Mouse (Mus musculus) brain, embryonic 14.5 days (tissue): ENCODE results near the gene Olfr251.

Experiments
- CTCF ChIP-seq: fragments of 200-500 bp; IDR thresholded peaks from 2 replicates; pipeline ENCODE4 v1.5.1; 2012; ENCODE audit warnings: inconsistent platforms, mild to moderate bottlenecking, moderate library complexity, borderline replicate concordance; ENCODE audit not compliant: insufficient read depth, insufficient read length; ENCODE audit errors: extremely low read depth
- POLR2A ChIP-seq: fragments of 200-500 bp; IDR thresholded peaks from 2 replicates; pipeline ENCODE4 v1.6.1; 2012; ENCODE audit warnings: mild to moderate bottlenecking, inconsistent platforms, borderline replicate concordance; ENCODE audit not compliant: poor library complexity, insufficient read depth, insufficient read length, severe bottlenecking; ENCODE audit errors: extremely low read depth

DNA sequence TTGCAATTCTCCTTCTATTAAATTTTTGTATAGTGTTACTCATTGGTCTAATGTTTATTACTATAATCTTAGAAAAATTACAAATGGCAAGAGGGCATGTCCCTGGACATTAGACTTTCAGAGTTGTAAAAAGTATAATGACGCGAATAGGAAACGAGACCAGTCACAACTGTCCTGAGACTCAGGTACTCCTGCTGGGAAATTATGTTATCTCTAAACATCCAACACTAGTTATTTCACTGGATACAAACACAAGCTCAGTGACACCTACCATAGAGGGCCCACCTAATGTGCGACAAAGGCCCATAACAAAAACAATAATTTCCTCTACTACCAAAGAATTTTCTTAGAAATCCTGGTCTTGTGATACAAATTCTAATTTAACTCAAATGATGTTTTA lies 28.8 kb upstream of the Olfr251 start, which contains the start of gene Olfr898:
- TF ChIP-seq POLR2A (no peak), CTCF (no peak)
